Mouse (Mus musculus) embryonic fibroblast, embryonic 13.5 days (primary cell): ENCODE results near the gene Cass4.

Source experiments
- CTCF ChIP-seq: IDR thresholded peaks from 2 replicates; pipeline ENCODE4 v1.5.1; 2011; ENCODE audit warnings: mild to moderate bottlenecking, control low read depth, low read length, moderate library complexity, borderline replicate concordance; ENCODE audit not compliant: insufficient read depth
- POLR2A ChIP-seq: IDR thresholded peaks from 2 replicates; pipeline ENCODE4 v1.6.1; 2011; ENCODE audit warnings: low read depth, mild to moderate bottlenecking, control low read depth, low read length, moderate library complexity

DNA sequence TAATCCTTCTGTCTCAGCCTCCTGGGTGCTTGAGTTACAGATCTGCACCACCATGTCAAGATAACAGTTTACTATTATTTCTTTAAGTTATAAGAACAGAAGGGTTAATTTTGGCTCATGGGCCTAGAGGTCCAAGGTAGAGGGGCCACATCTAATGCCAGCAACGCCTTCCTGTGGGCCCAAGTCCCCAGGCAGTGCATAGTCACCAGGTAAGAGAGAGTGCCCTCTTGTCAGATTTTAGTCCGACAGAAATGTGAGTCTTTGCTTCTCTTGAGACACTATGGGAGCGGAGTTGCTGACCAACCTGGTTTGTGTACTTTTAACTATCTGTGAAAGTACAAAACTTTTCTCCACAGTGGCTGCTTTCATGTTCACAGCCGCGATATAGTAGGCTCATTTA lies 48.9 kb upstream of the Cass4 start:
- TF ChIP-seq CTCF (no peak), POLR2A (no peak)
